Mouse (Mus musculus) heart, adult 2 months (tissue): ENCODE results near the gene Clcn6.

Source experiments
- CTCF ChIP-seq: fragments of 200-600 bp; IDR thresholded peaks from 2 replicates; pipeline ENCODE4 v1.8.1; 2022; ENCODE audit warnings: antibody characterized with exemption, mild to moderate bottlenecking, moderate library complexity
- POLR2A ChIP-seq: fragments of 200-500 bp; IDR thresholded peaks from 2 replicates; pipeline ENCODE4 v1.6.1; 2011; ENCODE audit warnings: mild to moderate bottlenecking, low read depth, low read length, control low read depth; ENCODE audit not compliant: insufficient read depth

- TF ChIP-seq POLR2A (no peak), CTCF (no peak)
Observed at GRCm38 (mm10) chr4:148030506-148030905, 8.1 kb downstream of the Clcn6 start.
